8 mouse cellular contexts compared by ENCODE assay signal in genomic region chr8:83666866-83667234, GRCm38 (mm10). TPM values are rescaled to one million over a fixed set of nuclear protein-coding genes. Genes with fewer than 3 reads are reported as not detected.
DNase-seq lines count a peak whose midpoint lies in the region; ATAC-seq and TF ChIP-seq lines count a peak whose summit lies in the region.

No protein-coding gene starts in this region.

- 89% methylated on average over 3 of the region's 3 CpGs for WGBS in forebrain, embryonic 11.5 days
- WGBS in limb, embryonic 14.5 days: 95% methylated on average over 3 of the region's 3 CpGs

- H3K4me2 ChIP-seq in forebrain, embryonic 11.5 days (ENCODE audit: low read depth, low read length, severe bottlenecking): no peak overlapping the region
- peak overlapping the region; percentile 28 for H3K4me2 ChIP-seq in limb, embryonic 14.5 days (replicated peaks; ENCODE audit: low read depth, low read length, severe bottlenecking)

- H3K27me3 ChIP-seq in forebrain, embryonic 11.5 days (ENCODE audit: control insufficient read depth, insufficient read depth, low read length): peaks cover 2% of the 10 kb centered on the region; the same call in 1 of the 2 replicates
- no peaks in the 10 kb centered on the region for H3K27me3 ChIP-seq in limb, embryonic 14.5 days (ENCODE audit: control insufficient read depth, insufficient read depth, low read length)

- intact Hi-C loops in gastrocnemius, adult 2 months (cut with DNase I): no loop called here

- no peak overlapping the region for H3K9ac ChIP-seq in forebrain, embryonic 11.5 days (ENCODE audit: low read length)
- H3K9ac ChIP-seq in limb, embryonic 14.5 days (ENCODE audit: low read depth, low read length, severe bottlenecking): peak overlapping the region; percentile 18; the same call in 1 of the 2 replicates

- no peak for TF ChIP-seq CTCF in gastrocnemius, adult 2 months (IDR thresholded peaks at IDR 0.05)
- TF ChIP-seq CTCF in layer of hippocampus, adult 2 months (conservative IDR thresholded peaks at IDR 0.05): no peak

- no peaks in the 10 kb centered on the region for H3K9me3 ChIP-seq in forebrain, embryonic 11.5 days (ENCODE audit: control insufficient read depth, low read length)
- no peaks in the 10 kb centered on the region for H3K9me3 ChIP-seq in limb, embryonic 14.5 days (ENCODE audit: control insufficient read depth, low read length)

- H3K4me1 ChIP-seq in forebrain, embryonic 11.5 days (replicated peaks; ENCODE audit: control insufficient read depth, insufficient read depth, low read length): peaks cover 13% of the 10 kb centered on the region
- H3K4me1 ChIP-seq in limb, embryonic 14.5 days (ENCODE audit: control insufficient read depth, insufficient read depth, low read length): peaks cover 33% of the 10 kb centered on the region

- no peaks in the 10 kb centered on the region; the same call in 1 of the 2 replicates for H3K36me3 ChIP-seq in forebrain, embryonic 11.5 days (ENCODE audit: control insufficient read depth, insufficient read depth, low read length)
- H3K36me3 ChIP-seq in limb, embryonic 14.5 days (ENCODE audit: control insufficient read depth, insufficient read depth, low read length): peaks cover 29% of the 10 kb centered on the region

- peak overlapping the region; percentile 60 for H3K27ac ChIP-seq in gastrocnemius, adult 2 months
- H3K27ac ChIP-seq in layer of hippocampus, adult 2 months: peak overlapping the region; percentile 57; the same call in 1 of the 2 replicates
- H3K27ac ChIP-seq in forebrain, embryonic 11.5 days (ENCODE audit: low read depth, low read length): no peak overlapping the region
- no peak overlapping the region for H3K27ac ChIP-seq in limb, embryonic 14.5 days (replicated peaks; ENCODE audit: low read depth, low read length)

- no peak for ATAC-seq in forebrain, embryonic 11.5 days (replicated peaks; ENCODE audit: low FRiP score)
- no peak for ATAC-seq in limb, embryonic 14.5 days (ENCODE audit: low FRiP score, low read depth)

- H3K4me3 ChIP-seq in gastrocnemius, adult 2 months: peak overlapping the region; percentile 41; the same call in 1 of the 2 replicates
- no peak overlapping the region for H3K4me3 ChIP-seq in layer of hippocampus, adult 2 months
- no peak overlapping the region for H3K4me3 ChIP-seq in forebrain, embryonic 11.5 days (ENCODE audit: low read depth, low read length)
- no peak overlapping the region for H3K4me3 ChIP-seq in limb, embryonic 14.5 days (replicated peaks; ENCODE audit: low read length)

- TF ChIP-seq POLR2A in limb, embryonic 14.5 days (IDR thresholded peaks at IDR 0.05; ENCODE audit: borderline replicate concordance, extremely low read depth, insufficient read depth, insufficient read length): no peak

- no peak for DNase-seq in gastrocnemius, adult 2 months
- DNase-seq in gastrocnemius, postnatal 4 days (ENCODE audit: low spot score in 2 of 2): no peak
- no peak for DNase-seq in layer of hippocampus, adult 2 months (ENCODE audit: low spot score in 2 of 2)
- no peak for DNase-seq in layer of hippocampus, adult 18-20 months (ENCODE audit: low spot score in 2 of 2)
- peak; percentile 54 for DNase-seq in forebrain, embryonic 11.5 days (ENCODE audit: low spot score)
- DNase-seq in limb, embryonic 14.5 days (ENCODE audit: low spot score): no peak
- no peak for DNase-seq in urinary bladder, postnatal 25 days (ENCODE audit: low spot score)
- no peak for DNase-seq in testis, postnatal 10 days (ENCODE audit: low spot score)

RNA-seq across cellular contexts. Expression of gene Ptger1, which starts 0.4 kb away (rescaled TPM):
- under 1 TPM; 0.08 to 0.39 TPM for total RNA-seq in gastrocnemius, adult 2 months (2021)
- under 1 TPM; 0.49 to 0.98 TPM for total RNA-seq in gastrocnemius, postnatal 4 days (2021)
- total RNA-seq in layer of hippocampus, adult 2 months (2021): under 1 TPM; 0.42 to 0.84 TPM
- under 1 TPM; 0.57 to 0.79 TPM for total RNA-seq in layer of hippocampus, adult 18-20 months (2021)
- polyA plus RNA-seq in forebrain, embryonic 11.5 days (2014; fragmentation: Nextera tagmentation; extraction: Ambion mirVana): 0.47 and 0.60 TPM in 2 replicates
- 2.7 and 2.8 TPM in 2 replicates for polyA plus RNA-seq in limb, embryonic 14.5 days (2012; rRNA removed)
- polyA plus RNA-seq in limb, embryonic 14.5 days (2014; fragmentation: Nextera tagmentation; extraction: Ambion mirVana): 0.40 and 0.83 TPM in 2 replicates

RNA-seq across cellular contexts. Expression of gene Gipc1, which starts 14.4 kb away (rescaled TPM):
- 10 to 100 TPM; 17.8 to 20.3 TPM for total RNA-seq in gastrocnemius, adult 2 months (2021)
- 10 to 100 TPM; 42.5 to 51.7 TPM for total RNA-seq in gastrocnemius, postnatal 4 days (2021)
- 10 to 100 TPM; 52.8 to 55.4 TPM for total RNA-seq in layer of hippocampus, adult 2 months (2021)
- 10 to 100 TPM; 52.1 to 59.2 TPM for total RNA-seq in layer of hippocampus, adult 18-20 months (2021)
- 217 and 231 TPM in 2 replicates for polyA plus RNA-seq in forebrain, embryonic 11.5 days (2014; fragmentation: Nextera tagmentation; extraction: Ambion mirVana)
- polyA plus RNA-seq in limb, embryonic 14.5 days (2012; rRNA removed): 100 and 102 TPM in 2 replicates
- 134 and 138 TPM in 2 replicates for polyA plus RNA-seq in limb, embryonic 14.5 days (2014; fragmentation: Nextera tagmentation; extraction: Ambion mirVana)

RNA-seq across cellular contexts. Expression of gene Pkn1, which starts 32.1 kb away (rescaled TPM):
- 10 to 100 TPM; 25.8 to 29.9 TPM for total RNA-seq in gastrocnemius, adult 2 months (2021)
- 10 to 100 TPM; 56.6 to 60.0 TPM for total RNA-seq in gastrocnemius, postnatal 4 days (2021)
- 10 to 100 TPM; 47.9 to 56.8 TPM for total RNA-seq in layer of hippocampus, adult 2 months (2021)
- total RNA-seq in layer of hippocampus, adult 18-20 months (2021): 10 to 100 TPM; 43.5 to 46.1 TPM
- polyA plus RNA-seq in forebrain, embryonic 11.5 days (2014; fragmentation: Nextera tagmentation; extraction: Ambion mirVana): 28.3 and 31.6 TPM in 2 replicates
- 46.9 and 47.4 TPM in 2 replicates for polyA plus RNA-seq in limb, embryonic 14.5 days (2012; rRNA removed)
- 24.3 and 29.3 TPM in 2 replicates for polyA plus RNA-seq in limb, embryonic 14.5 days (2014; fragmentation: Nextera tagmentation; extraction: Ambion mirVana)

RNA-seq across cellular contexts. Expression of gene Ddx39, which starts 48.1 kb away (rescaled TPM):
- 10 to 100 TPM; 11.2 to 13.1 TPM for total RNA-seq in gastrocnemius, adult 2 months (2021)
- total RNA-seq in gastrocnemius, postnatal 4 days (2021): 10 to 100 TPM; 26.1 to 27.5 TPM
- total RNA-seq in layer of hippocampus, adult 2 months (2021): 10 to 100 TPM; 17.9 to 20.4 TPM
- total RNA-seq in layer of hippocampus, adult 18-20 months (2021): 10 to 100 TPM; 14.9 to 16.8 TPM
- polyA plus RNA-seq in forebrain, embryonic 11.5 days (2014; fragmentation: Nextera tagmentation; extraction: Ambion mirVana): 251 and 267 TPM in 2 replicates
- polyA plus RNA-seq in limb, embryonic 14.5 days (2012; rRNA removed): 81.1 and 81.3 TPM in 2 replicates
- polyA plus RNA-seq in limb, embryonic 14.5 days (2014; fragmentation: Nextera tagmentation; extraction: Ambion mirVana): 110 and 111 TPM in 2 replicates

RNA-seq across cellular contexts. Expression of gene Dnajb1, which starts 58.9 kb away (rescaled TPM):
- 10 to 100 TPM in 1 of 2 experiments, 1 to 10 TPM in 1; 3.6 to 11.8 TPM for total RNA-seq in gastrocnemius, adult 2 months (2021)
- 10 to 100 TPM; 17.7 to 20.6 TPM for total RNA-seq in gastrocnemius, postnatal 4 days (2021)
- 10 to 100 TPM; 36.5 to 37.6 TPM for total RNA-seq in layer of hippocampus, adult 2 months (2021)
- total RNA-seq in layer of hippocampus, adult 18-20 months (2021): 10 to 100 TPM; 53.6 to 58.1 TPM
- 73.8 and 78.5 TPM in 2 replicates for polyA plus RNA-seq in forebrain, embryonic 11.5 days (2014; fragmentation: Nextera tagmentation; extraction: Ambion mirVana)
- 42.6 and 43.7 TPM in 2 replicates for polyA plus RNA-seq in limb, embryonic 14.5 days (2012; rRNA removed)
- polyA plus RNA-seq in limb, embryonic 14.5 days (2014; fragmentation: Nextera tagmentation; extraction: Ambion mirVana): 51.3 and 58.9 TPM in 2 replicates

Comparison
In these comparisons a context has a peak if more than half of its experiments do, and no peak if none do; other contexts are left out.
1. H3K27ac ChIP-seq: peak in gastrocnemius, adult 2 months (single experiment) and layer of hippocampus, adult 2 months (single experiment); none in forebrain, embryonic 11.5 days (single experiment) and limb, embryonic 14.5 days (single experiment).